Mouse (Mus musculus) kidney, postnatal 36 days (tissue): Measurements from ENCODE around the gene Tmem132d.

ENCODE experiments used
- DNase-seq, 2 experiments: peaks; one replicate each; pipeline ENCODE4 v3.0.0; 2021 to 2022; ENCODE audit warnings: mixed read lengths in 2 of 2

The Tmem132d gene

DNA sequence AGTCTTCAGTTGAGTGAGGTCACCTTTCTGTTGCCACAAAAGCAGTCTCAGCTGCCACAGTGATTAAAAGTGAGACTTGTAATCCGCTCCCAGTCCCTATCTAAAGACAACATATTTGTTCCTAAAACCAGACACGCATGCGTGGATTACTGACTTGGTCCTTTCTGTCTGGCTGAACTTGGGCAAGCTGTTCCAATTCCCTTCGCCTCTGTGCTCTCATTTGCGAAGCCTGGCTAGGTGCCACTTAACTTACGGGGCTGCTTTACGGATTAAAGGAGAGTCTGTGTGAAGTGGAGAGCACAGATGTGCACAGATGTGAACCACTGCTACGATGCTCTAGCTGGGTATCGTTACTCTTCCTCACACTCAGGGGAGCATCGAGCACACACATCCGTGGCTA is 518.7 kb downstream of the Tmem132d start:
- no peak for DNase-seq

DNA sequence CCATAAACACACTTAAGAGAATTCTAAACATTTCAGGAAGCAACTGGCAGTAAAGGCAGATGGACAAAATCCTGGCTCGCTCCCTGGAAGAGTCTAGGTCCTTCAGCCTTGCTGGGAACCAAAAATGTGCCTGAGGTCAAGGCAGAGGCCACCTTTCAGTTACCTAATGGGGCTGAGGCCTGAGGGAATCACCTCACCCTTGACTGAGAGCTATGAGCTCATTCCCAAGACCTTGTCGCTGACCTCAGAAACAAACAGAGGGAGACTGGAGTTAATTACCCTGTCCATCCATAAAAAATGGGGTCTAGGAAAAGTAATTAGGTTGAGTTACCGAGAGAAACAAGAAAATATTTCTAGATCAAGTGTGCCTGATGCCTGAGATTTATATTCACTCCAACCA is 521.3 kb downstream of the Tmem132d start:
- DNase-seq = peak in 1 of 2 experiments; percentile 7

DNA sequence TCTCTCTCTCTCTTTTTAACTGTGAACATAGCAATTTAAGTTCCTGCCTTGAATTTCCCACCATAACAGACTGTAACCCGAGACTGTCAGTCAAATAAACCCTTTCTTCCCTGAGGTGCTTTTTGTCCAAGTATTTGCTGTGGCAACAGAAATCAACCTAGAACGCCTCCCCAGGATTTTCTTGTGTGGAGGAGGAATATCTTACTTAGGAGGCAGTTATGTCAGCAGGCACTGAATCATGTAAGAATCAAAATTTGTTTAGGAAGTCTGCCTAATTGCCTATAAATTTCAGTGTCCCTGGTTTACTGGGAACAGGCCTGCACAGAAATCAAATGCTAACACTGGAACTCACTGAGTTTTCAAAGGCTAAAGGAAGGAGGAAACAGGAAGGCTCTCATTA is 522.5 kb downstream of the Tmem132d start:
- no peak for DNase-seq

DNA sequence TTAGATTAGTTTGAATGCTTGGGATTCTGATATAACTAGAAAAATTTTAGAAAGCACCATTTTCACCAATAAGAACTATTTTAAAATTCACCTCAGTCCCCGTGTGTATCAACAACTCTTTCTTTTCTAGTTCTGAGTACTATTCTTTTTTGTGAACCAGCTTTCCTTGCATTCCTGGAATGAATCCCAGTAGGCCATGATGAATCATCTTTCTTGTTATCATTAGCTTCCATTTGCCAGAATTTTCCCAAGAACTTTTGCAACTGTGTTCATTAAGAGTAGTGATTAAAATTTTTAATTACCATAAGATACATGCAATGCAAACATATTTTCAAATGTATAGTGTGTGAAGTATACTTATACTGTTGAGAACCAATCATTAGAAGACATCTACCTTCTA is 537.7 kb downstream of the Tmem132d start:
- DNase-seq = no peak

DNA sequence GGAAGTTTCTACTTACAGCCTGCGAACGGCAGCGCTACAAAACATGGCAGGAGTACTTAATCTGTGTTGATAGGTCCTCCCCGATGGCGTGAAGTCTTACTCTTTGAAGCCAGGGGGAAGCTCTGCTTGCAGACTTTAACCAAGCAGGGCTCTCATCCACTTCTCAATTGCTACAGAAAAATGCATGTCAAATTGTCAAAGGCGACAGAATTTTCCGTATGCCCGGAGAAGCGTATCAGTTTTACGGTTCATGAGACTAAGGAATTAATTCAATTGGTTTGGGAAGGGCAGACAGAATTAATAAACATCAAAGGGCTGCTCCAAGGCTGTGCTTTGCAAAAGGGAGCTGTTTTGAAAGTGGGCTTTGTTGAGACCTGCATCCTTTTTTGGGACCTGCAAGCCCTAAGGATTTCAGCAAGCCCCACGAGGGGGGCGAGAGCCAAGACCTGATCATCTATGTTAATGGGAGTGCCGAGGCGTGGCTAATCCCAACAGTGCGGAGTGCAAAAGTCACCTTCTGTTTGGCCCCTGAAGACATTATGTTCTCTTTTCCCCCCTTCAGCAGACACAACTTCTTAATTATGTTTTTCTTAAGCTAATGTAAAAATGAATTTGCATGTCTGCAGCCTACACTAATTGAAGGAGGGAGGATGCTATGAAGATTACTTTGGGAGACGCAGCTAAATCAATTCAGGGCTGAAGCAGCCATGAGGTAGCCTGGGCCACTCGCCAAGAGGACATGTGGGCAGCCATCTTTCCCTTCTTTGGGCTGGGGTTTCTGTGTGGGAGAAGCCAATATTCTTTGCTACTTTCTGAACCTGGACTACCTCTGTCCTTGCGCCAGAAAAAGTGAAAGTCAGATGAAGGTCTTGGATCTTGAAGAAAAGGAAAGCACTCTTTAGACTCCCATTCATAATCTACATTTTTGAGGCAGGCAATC is 547.0 kb downstream of the Tmem132d start:
- no peak for DNase-seq

DNA sequence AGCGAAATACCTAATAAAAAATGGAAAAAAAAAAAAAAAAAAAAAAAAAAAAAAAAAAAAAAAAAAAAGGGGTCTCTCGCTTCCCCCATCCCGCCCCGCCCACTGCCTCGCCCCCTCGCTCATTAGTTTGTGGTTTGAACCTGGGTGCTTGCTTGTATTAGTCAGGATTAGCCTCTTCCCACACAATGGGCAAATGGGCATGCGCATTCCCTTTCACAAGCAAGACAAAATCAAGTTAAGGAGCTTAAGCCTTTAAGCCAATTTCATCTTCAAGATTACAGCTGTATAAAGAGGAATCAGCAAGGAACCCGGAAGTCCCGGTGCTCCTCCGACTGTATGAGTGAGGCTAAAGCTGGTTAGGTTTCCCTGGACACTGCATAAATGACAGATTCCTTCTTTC is 549.9 kb downstream of the Tmem132d start:
- no peak for DNase-seq

DNA sequence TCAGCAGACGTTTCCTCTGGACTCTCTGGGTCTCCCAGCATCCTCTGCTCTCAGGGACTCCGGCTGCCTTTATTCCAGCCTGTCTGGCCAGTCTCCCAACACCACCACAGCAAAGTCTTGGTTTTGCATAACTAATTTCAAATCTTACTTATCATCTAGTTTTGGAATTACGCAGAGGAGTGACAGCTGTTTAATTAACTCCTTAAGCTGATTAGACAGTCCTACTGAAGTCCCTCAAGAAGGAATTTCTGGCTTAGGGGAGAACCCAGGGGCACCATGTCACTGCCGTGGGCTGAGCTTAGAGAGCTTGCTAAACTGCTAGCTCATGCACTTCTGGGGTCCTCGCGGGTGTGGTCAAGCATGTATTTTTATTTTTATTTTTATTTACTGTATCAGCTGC is 558.4 kb downstream of the Tmem132d start:
- no peak for DNase-seq

DNA sequence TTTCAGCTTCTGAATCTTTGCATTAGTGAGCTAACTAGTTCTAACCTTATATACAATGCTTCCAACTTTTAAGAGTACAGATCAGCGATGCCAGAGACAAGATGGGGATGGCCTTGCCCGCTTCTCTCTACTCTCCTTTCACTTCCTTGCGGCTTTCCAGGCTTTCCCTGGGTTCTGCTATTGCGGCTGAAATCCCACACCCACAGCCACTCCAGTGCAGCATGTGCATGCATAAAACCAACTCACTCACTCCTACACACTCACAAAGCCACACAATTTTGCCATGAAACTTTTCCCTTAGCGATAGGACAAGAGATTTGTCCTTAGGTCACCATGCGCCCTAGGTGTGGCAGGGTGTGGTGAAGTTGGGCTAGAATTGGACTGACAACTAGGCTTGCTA is 567.7 kb downstream of the Tmem132d start:
- DNase-seq = no peak

DNA sequence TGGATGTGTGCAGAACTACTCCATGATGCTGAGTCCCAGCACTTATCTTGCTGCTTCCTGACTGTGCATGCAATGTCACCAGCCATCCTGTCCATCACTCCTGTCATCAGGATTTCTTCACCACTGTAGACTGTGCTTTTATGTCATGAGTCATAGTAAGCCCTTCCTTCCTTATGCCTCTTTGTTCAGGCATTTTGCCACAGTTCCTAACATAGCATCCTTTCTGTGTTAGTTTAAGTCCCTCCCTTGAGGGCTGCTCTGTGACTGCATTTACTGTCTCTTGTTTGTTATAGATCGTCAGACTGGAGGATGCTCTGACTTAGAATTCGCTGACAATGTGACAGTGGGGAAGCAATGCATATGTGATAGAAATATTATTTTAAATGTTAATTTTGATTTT is 573.2 kb downstream of the Tmem132d start:
- no peak for DNase-seq

DNA sequence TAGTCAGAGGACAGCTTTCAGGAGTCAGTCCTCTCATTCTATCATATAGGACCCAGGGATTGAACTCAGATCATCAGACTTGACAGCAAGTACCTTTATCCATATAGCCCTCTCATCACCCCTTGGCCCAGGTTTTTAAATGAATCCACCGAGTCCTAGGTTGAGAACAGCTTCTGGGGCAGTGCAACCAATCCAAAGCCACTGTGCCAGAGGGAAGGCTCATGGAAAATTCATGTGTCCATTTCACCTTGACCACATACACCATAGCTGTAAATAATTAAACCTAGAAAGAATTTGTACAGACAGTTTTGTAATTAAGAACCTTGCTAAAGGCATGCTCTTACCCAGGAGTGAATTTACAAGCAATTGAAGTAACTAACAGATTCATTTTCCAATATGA is 580.6 kb downstream of the Tmem132d start:
- peak; percentile 27 to 71 for DNase-seq

DNA sequence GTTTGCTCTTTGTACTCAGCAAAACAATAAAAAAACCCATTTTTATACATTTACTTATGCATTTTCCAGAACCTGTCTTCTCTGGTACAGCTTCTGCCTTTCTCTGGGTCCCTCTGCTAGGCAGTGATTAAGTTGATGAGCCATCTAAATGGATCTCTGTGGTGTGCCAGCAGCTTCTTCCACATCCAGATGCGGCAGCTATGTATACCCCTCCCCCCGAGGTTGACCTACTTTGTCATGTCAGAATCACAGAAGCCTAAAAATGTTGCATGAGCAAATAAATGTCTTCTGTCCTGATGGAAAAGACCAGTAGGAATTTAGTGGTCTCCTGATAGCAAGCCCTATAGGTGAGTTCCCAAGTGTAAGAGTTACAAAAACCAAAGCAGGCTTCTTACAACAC is 601.1 kb downstream of the Tmem132d start:
- DNase-seq = no peak

DNA sequence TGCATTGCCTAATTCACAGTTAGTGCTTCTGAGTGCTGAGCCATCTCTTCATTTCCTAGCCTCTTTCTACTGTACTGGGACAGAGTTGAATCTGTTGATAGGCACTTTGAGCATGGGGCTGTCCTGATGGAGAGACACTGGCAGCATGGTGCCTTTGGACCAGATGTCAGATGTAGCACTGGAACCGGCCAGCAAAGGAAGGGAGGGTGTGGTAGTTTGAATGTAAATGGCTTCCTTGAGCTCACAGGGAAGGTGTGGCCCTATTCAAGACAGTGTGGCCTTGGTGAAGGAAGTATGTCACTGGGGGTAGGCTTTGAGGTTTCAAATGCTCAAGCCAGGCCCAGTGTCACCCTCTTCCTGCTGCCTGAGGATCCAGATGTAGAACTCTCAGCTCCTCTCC is 602.0 kb downstream of the Tmem132d start:
- DNase-seq = no peak

DNA sequence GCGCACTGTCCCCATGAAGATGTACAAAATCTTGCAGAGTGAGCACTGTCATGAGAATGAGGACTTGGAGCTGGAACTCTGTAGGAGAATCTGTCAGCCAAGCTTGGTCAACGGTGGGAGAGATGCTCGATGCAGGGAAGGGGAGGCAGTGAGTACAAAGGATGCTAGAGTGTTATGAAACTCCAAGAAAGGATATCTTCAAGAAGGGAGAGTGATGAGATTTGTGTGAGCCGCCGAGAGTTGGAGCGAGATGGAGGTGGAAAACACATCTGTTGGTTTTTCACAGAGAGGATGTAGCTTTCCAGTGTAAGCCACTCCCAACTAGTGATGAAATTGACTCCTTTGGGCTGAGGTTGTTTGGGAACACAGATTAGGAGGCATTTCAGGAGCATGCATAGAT is 604.1 kb downstream of the Tmem132d start:
- DNase-seq = no peak

DNA sequence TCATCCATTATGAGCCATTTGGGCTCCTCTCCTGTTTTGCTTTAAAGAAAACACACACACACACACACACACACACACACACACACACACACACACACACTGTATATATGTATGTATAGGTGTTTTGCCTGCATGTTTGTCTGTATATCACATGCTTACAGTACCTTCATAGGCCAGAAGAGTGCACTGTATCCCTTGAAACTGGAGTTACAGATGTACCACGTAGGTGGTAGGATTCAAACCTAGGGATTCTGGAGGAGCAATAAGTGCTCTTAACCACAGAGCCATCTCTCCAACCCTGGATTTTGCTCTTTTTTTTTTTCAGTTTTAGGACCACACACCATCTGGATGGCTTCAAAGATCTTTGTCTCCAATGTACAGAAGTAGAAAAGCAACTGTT is 610.9 kb downstream of the Tmem132d start:
- DNase-seq = peak; percentile 3 to 6

DNA sequence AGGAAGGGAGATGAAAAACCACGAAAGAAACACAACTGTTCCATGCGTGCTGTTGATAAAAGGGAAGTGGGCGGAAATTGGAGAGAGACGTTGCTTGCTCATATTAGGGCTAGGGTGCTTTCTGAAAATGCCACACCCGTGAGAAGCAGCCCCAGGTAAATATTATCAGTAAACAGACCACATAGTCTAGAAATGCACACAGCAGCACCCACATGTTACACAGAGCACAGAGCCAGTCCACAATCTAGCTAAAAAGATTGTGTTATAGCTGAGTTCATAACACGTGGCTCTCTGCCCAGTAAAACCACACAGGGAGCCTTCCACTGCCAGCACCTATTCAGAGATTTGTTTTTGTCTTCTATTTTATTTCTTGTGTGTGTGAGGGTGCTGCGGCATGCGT is 617.6 kb downstream of the Tmem132d start:
- no peak for DNase-seq

DNA sequence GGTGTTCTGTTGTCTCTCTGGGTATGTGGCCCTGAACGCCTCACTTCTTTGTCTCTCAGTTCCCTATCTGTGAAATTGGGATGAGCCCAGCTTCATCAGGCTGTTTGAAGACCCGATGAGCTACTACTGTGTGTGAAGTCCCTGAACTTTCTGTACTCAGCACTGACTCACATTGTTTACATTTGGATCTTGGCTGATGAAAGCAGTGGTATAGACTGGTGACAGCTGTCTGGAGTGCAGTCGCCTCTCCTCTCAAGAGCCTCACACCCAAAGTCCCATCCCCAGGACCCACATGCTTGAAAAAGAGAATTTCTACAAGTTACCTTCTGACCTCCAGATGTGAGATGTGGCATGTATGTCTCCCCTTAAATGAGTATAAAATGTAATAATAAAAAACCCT is 625.5 kb downstream of the Tmem132d start:
- no peak for DNase-seq

DNA sequence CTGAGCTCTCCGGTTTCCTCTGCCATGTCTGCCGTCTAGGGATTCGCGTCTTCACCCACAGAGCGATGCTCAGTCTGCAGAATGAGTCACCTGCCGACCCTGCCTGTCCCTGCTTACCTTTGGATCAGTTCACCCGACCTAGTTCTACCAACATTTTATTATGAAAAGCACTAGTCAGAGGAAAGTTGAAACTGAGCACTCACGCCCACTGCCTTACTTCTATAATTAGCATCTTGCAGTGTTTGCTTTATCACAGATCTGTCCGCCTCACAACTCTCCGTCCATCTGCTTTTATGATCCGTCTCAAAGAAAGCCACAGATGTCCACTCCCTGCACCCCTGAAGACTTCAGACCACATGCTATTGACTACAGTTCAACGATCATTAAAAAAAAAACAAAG is 626.0 kb downstream of the Tmem132d start:
- no peak for DNase-seq

DNA sequence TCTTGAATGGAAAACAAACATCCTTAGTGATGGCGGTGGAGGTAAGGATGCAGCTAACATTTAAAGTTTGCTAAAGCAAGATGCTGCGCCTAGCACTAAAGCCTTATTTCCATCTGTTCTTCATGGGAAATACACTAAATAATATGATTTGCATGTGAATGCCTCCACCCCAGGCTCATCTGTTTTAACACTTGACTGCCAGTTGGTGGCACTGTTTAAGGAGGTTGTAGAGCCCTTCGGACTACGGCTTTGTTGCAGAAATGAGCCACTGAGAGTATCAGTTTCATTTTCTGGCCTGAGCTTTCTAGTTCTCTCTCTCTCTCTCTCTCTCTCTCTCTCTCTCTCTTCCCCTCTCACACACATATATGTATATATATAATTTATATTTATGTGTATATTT is 632.0 kb downstream of the Tmem132d start:
- DNase-seq = peak in 1 of 2 experiments; percentile 5

DNA sequence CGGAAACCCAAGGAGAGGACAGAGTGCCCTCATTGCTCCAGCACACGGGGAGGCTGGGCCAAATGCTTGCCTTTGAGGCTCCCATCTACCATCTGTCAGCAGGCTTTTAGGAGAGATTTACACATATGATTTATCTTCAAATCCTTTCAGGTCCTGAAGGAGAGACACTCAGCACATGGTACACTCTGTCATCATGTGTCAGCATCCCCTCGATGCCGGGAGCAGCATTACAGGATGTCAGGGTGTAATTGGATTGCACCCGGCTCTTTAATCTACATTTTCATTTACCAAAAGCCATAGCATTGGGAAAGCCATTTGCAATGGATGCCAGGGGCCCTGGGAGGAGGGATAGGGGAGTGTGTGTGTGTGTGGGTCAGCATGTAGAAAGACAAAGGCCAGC is 651.7 kb downstream of the Tmem132d start:
- DNase-seq = no peak

DNA sequence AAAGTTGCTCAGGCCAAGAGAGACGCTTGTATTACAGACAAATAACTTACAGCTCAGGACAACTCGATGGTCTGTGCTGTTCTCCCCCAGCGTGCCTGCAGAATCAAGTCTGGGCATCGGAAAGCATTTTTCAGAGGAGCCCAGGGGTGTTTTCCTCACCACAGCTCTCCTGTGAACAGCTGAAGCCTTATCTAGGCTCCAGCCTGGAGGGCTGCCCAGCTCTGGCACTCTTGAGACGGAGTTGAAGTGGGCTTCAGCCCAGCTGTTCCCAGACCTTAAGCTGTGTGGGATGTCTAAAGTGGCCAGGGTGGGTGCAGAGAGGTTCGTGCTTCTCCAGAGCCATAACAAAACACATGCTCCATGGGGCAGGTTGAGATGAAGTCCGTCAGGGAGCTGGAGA is 657.1 kb downstream of the Tmem132d start:
- DNase-seq = no peak

DNA sequence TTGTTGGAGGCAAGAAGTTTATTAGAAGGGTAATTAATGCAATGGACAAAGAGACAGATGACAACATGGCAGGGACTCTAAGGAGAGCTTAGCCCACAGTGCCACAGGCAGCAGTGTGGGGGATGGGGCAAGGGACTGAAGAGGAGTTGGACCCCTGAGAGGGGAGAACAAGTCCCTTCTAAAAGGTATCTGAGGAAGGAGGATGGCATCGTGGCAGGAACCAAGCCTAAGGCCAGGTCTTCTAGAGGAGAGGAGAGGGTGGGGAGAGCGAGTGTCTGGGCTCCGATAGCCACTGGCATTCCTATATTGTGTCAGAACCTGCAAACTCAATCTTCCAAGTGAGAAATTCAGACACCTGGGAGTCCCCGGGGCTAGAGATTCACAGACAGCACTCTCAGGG is 674.3 kb downstream of the Tmem132d start:
- no peak for DNase-seq

DNA sequence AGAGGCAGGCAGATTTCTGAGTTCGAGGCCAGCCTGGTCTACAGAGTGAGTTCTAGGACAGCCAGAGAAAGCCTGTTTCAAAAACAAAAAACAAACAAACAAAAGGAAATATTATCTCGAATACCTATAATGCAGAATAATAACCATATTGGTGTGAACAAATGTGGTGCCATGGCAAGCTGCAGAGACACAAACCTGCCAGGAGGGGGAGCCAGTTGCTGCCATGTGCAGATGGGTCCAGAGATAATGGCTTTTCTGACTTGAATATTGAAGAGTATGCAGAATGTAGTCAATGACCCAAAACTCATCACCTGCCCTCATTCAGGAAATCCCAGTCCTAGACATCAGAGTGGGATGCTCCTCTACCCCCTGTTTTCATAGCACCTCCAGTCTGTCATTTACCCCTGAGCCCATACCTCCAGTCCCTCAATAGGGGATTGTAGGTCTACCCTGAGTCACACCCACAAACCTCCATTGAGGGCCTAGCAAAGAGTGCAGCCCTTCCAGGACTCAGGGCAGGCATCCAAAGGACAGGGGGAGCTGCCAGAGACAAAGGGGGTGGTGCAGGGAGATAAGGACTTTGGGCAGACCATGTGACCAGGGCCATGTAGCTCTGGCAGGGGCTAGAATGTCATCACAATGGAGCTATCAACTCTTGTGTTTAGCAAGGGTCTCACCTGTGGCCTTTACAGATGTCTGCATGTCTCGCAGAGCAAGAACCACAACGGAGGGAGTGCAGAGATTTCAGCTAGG is 676.0 kb downstream of the Tmem132d start:
- peak in 1 of 2 experiments; percentile 13 for DNase-seq

DNA sequence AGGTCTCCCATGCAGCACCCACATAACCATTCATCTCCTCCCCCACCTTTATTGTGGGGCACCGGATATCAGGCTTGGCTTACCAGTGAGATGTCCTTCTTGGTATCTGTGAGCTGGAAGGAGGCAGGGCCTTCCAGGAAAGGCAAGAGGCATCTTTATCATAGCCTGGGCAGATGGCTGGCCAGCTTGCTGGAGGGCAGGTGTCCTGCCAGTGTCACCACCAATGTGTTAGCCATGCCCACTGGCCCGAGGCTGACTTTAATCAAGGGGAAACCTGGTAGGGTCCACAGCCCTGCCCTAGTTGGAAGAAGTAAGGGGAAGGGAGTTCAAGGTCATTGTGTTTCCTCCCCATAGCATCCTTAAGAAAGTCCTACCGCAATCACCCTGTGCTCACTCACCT is 676.9 kb downstream of the Tmem132d start:
- no peak for DNase-seq

DNA sequence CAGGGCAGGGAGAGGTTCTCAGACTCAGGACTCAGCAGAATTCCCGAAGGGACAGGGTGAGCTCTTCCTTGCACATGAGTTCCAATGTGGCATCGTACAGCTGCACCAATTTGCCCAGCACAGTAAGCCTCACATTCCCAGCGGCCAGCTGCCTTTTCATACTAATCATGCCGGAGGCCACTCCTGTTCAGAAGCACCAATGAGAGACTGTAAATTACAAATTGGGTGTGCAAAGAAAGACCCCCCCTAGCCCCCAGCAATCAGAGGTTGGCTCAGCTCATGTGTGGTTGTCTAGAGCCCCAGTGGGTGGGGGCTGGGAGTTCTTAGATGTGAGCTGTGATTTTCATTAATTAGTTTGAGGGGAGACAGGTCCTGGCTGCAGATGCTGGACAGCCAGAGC is 677.3 kb downstream of the Tmem132d start:
- no peak for DNase-seq
